8 mouse cellular contexts compared by ENCODE assay signal in genomic region chr2:155825904-155826629, GRCm38 (mm10). TPM values are rescaled to one million over a fixed set of nuclear protein-coding genes. Genes with fewer than 3 reads are reported as not detected.
DNase-seq lines count a peak whose midpoint lies in the region; ATAC-seq and TF ChIP-seq lines count a peak whose summit lies in the region.

No protein-coding gene starts in this region.

- H3K9ac ChIP-seq in heart, postnatal 0 days (replicated peaks; ENCODE audit: low read depth, low read length), result peak overlapping the region; percentile 70
- H3K9ac ChIP-seq in limb, embryonic 15.5 days, result peak overlapping the region; percentile 59
- peak overlapping the region; percentile 73 for H3K9ac ChIP-seq in neural tube, embryonic 15.5 days (replicated peaks)

- ATAC-seq in heart, postnatal 0 days (ENCODE audit: insufficient read depth, low read depth), result peak; percentile 17
- ATAC-seq in limb, embryonic 15.5 days (ENCODE audit: insufficient number of reproducible peaks, low FRiP score, low TSS enrichment, low read depth), result no peak
- ATAC-seq in neural tube, embryonic 15.5 days (ENCODE audit: low FRiP score), result peak; percentile 22

- no peak for TF ChIP-seq CTCF in testis, adult 2 months (IDR thresholded peaks at IDR 0.05; ENCODE audit: control insufficient read depth, insufficient read depth, insufficient replicate concordance, low read depth, low read length)
- TF ChIP-seq CTCF in heart, postnatal 0 days (IDR thresholded peaks at IDR 0.05; ENCODE audit: low read depth), result no peak

- peak; percentile 61 to 81 for DNase-seq in adrenal gland, adult (ENCODE audit: inconsistent age in 2 of 2, low spot score in 1 of 2)
- no peak for DNase-seq in adrenal gland, adult 18-20 months (ENCODE audit: low spot score in 2 of 2)
- no peak for DNase-seq in testis, postnatal 14 days (ENCODE audit: low spot score)
- no peak for DNase-seq in heart, postnatal 0 days (ENCODE audit: low spot score)
- DNase-seq in frontal cortex, postnatal 25 days (ENCODE audit: low spot score in 2 of 2), result no peak

- 1% methylated on average over 50 of the region's 52 CpGs for WGBS in heart, postnatal 0 days
- 1% methylated on average over 52 of the region's 52 CpGs for WGBS in limb, embryonic 15.5 days
- WGBS in neural tube, embryonic 15.5 days, result 2% methylated on average over 52 of the region's 52 CpGs

- H3K36me3 ChIP-seq in testis, adult 2 months (ENCODE audit: control insufficient read depth, insufficient read depth, low read length), result no peaks in the 10 kb centered on the region; the same call in none of the 2 replicates
- H3K36me3 ChIP-seq in heart, postnatal 0 days (replicated peaks; ENCODE audit: control insufficient read depth, insufficient read depth, low read length), result peaks cover 29% of the 10 kb centered on the region
- peaks cover 29% of the 10 kb centered on the region for H3K36me3 ChIP-seq in limb, embryonic 15.5 days
- peaks cover 27% of the 10 kb centered on the region for H3K36me3 ChIP-seq in neural tube, embryonic 15.5 days

- H3K4me2 ChIP-seq in heart, postnatal 0 days (ENCODE audit: low read depth, low read length), result peak overlapping the region; percentile 91
- H3K4me2 ChIP-seq in limb, embryonic 15.5 days, result peak overlapping the region; percentile 80
- H3K4me2 ChIP-seq in neural tube, embryonic 15.5 days, result peak overlapping the region; percentile 93

- peak overlapping the region; percentile 88 for H3K27ac ChIP-seq in testis, adult 2 months (ENCODE audit: control insufficient read depth, insufficient read depth, low read depth, low read length)
- peak overlapping the region; percentile 85 for H3K27ac ChIP-seq in heart, postnatal 0 days (ENCODE audit: low read depth)
- H3K27ac ChIP-seq in limb, embryonic 15.5 days, result peak overlapping the region; percentile 88
- H3K27ac ChIP-seq in neural tube, embryonic 15.5 days (replicated peaks), result peak overlapping the region; percentile 87

- H3K9me3 ChIP-seq in heart, postnatal 0 days (replicated peaks; ENCODE audit: control insufficient read depth, low read length), result no peaks in the 10 kb centered on the region
- H3K9me3 ChIP-seq in limb, embryonic 15.5 days, result no peaks in the 10 kb centered on the region
- H3K9me3 ChIP-seq in neural tube, embryonic 15.5 days (replicated peaks), result no peaks in the 10 kb centered on the region

- no peak for TF ChIP-seq POLR2A in testis, adult 2 months (IDR thresholded peaks at IDR 0.05; ENCODE audit: control insufficient read depth, low read depth, low read length)

- H3K4me1 ChIP-seq in testis, adult 2 months (ENCODE audit: control insufficient read depth, insufficient read depth, low read length), result peaks cover 3% of the 10 kb centered on the region
- H3K4me1 ChIP-seq in heart, postnatal 0 days (ENCODE audit: control insufficient read depth, insufficient read depth), result peaks cover 12% of the 10 kb centered on the region; the same call in 1 of the 2 replicates
- H3K4me1 ChIP-seq in limb, embryonic 15.5 days, result peaks cover 19% of the 10 kb centered on the region
- peaks cover 27% of the 10 kb centered on the region for H3K4me1 ChIP-seq in neural tube, embryonic 15.5 days

- no peaks in the 10 kb centered on the region for H3K27me3 ChIP-seq in testis, adult 2 months (ENCODE audit: control insufficient read depth, insufficient read depth, low read length)
- H3K27me3 ChIP-seq in heart, postnatal 0 days (ENCODE audit: control insufficient read depth, insufficient read depth, low read length), result no peaks in the 10 kb centered on the region
- H3K27me3 ChIP-seq in limb, embryonic 15.5 days, result no peaks in the 10 kb centered on the region
- H3K27me3 ChIP-seq in neural tube, embryonic 15.5 days (replicated peaks), result no peaks in the 10 kb centered on the region

- TF ChIP-seq EP300 in heart, postnatal 0 days (IDR thresholded peaks at IDR 0.05; ENCODE audit: low read depth), result no peak

- peak overlapping the region; percentile 91 for H3K4me3 ChIP-seq in testis, adult 2 months (ENCODE audit: control insufficient read depth, low read depth, low read length)
- peak overlapping the region; percentile 75 for H3K4me3 ChIP-seq in heart, postnatal 0 days (ENCODE audit: low read depth, low read length)
- peak overlapping the region; percentile 91 for H3K4me3 ChIP-seq in limb, embryonic 15.5 days
- peak overlapping the region; percentile 69 for H3K4me3 ChIP-seq in neural tube, embryonic 15.5 days (replicated peaks)

RNA-seq across cellular contexts. Expression of gene Eif6, which starts 0.7 kb away (rescaled TPM):
- 100 to 1,000 TPM; 131 to 138 TPM for total RNA-seq in adrenal gland, adult 18-20 months (2021)
- 41.2 and 44.7 TPM in 2 replicates for polyA plus RNA-seq in testis, adult 2 months (2012; rRNA removed)
- total RNA-seq in heart, postnatal 0 days (2014; rRNA removed; ENCODE audit: low replicate concordance), result 96.9 and 101 TPM in 2 replicates
- 96.6 and 102 TPM in 2 replicates for polyA plus RNA-seq in heart, postnatal 0 days (2015; fragmentation: Nextera tagmentation; extraction: Ambion mirVana)
- polyA plus RNA-seq in limb, embryonic 15.5 days (2015; fragmentation: Nextera tagmentation; extraction: Ambion mirVana), result 200 and 226 TPM in 2 replicates
- polyA plus RNA-seq in neural tube, embryonic 15.5 days (2015; fragmentation: Nextera tagmentation; extraction: Ambion mirVana), result 153 and 171 TPM in 2 replicates

RNA-seq across cellular contexts. Expression of gene BC029722, which starts 6.8 kb away (rescaled TPM):
- total RNA-seq in adrenal gland, adult 18-20 months (2021), result 100 to 1,000 TPM; 171 to 240 TPM
- 24.4 and 29.9 TPM in 2 replicates for polyA plus RNA-seq in testis, adult 2 months (2012; rRNA removed)
- 14.1 and 14.7 TPM in 2 replicates for total RNA-seq in heart, postnatal 0 days (2014; rRNA removed; ENCODE audit: low replicate concordance)
- 20.9 and 21.4 TPM in 2 replicates for polyA plus RNA-seq in heart, postnatal 0 days (2015; fragmentation: Nextera tagmentation; extraction: Ambion mirVana)
- polyA plus RNA-seq in limb, embryonic 15.5 days (2015; fragmentation: Nextera tagmentation; extraction: Ambion mirVana), result 21.5 and 21.7 TPM in 2 replicates
- polyA plus RNA-seq in neural tube, embryonic 15.5 days (2015; fragmentation: Nextera tagmentation; extraction: Ambion mirVana), result 44.9 and 45.3 TPM in 2 replicates

RNA-seq across cellular contexts. Expression of gene Fam83c, which starts 8.6 kb away (rescaled TPM):
- total RNA-seq in adrenal gland, adult 18-20 months (2021), result not detected
- not detected in 2 replicates for polyA plus RNA-seq in testis, adult 2 months (2012; rRNA removed)
- not detected in 2 replicates for total RNA-seq in heart, postnatal 0 days (2014; rRNA removed; ENCODE audit: low replicate concordance)
- 0.04 TPM in 2 replicates for polyA plus RNA-seq in heart, postnatal 0 days (2015; fragmentation: Nextera tagmentation; extraction: Ambion mirVana)
- polyA plus RNA-seq in limb, embryonic 15.5 days (2015; fragmentation: Nextera tagmentation; extraction: Ambion mirVana), result 2.4 and 2.5 TPM in 2 replicates
- polyA plus RNA-seq in neural tube, embryonic 15.5 days (2015; fragmentation: Nextera tagmentation; extraction: Ambion mirVana), result 0.52 and 0.72 TPM in 2 replicates

RNA-seq across cellular contexts. Expression of gene Mmp24, which starts 50.9 kb away (rescaled TPM):
- total RNA-seq in adrenal gland, adult 18-20 months (2021), result 1 to 10 TPM; 1.2 to 2.3 TPM
- polyA plus RNA-seq in testis, adult 2 months (2012; rRNA removed), result 1.6 and 2.1 TPM in 2 replicates
- 0.04 and 0.38 TPM in 2 replicates for total RNA-seq in heart, postnatal 0 days (2014; rRNA removed; ENCODE audit: low replicate concordance)
- 0.03 and 0.04 TPM in 2 replicates for polyA plus RNA-seq in heart, postnatal 0 days (2015; fragmentation: Nextera tagmentation; extraction: Ambion mirVana)
- 0.06 and 0.11 TPM in 2 replicates for polyA plus RNA-seq in limb, embryonic 15.5 days (2015; fragmentation: Nextera tagmentation; extraction: Ambion mirVana)
- polyA plus RNA-seq in neural tube, embryonic 15.5 days (2015; fragmentation: Nextera tagmentation; extraction: Ambion mirVana), result 13.6 and 16.2 TPM in 2 replicates

Comparison
In these comparisons a context has a peak if more than half of its experiments do, and no peak if none do; other contexts are left out.
1. DNase-seq: peak in adrenal gland, adult (2 of 2); none in adrenal gland, adult 18-20 months (0 of 2), testis, postnatal 14 days (single experiment), heart, postnatal 0 days (single experiment) and frontal cortex, postnatal 25 days (0 of 2).
2. Peak in every context shown above with its lines, with median percentiles within 50 percentile points of each other: H3K27ac ChIP-seq, H3K4me3 ChIP-seq, H3K4me2 ChIP-seq and H3K9ac ChIP-seq.